Mouse (Mus musculus) midbrain, postnatal 0 days (tissue): Measurements from ENCODE around the gene Gm20931. TPM values are rescaled to one million over a fixed set of nuclear protein-coding genes. Genes with fewer than 3 reads are reported as not detected.
"Not testable (repeated sequence)": the region's sequence is repeated elsewhere in the genome, so short reads cannot be mapped to it uniquely, and the experiment has no call there.

Experiments used
- ATAC-seq: fragments of 200-750 bp; cut with Nextera tagmentation; 2 replicates; pipeline ENCODE4 v1.8.0; 2017; ENCODE audit warnings: moderate number of reproducible peaks, mild to moderate bottlenecking, moderate TSS enrichment, moderate library complexity; ENCODE audit not compliant: low FRiP score
- DNase-seq: peaks from one replicate; pipeline ENCODE4 v3.0.0-alpha.2; 2015; ENCODE audit warnings: low spot score
- H3K27ac ChIP-seq: fragments of 300-500 bp; sonication (generic); 2 replicates; pipeline ENCODE4 v1.5.1; 2014; ENCODE audit warnings: low read depth, mild to moderate bottlenecking, low read length, mixed read lengths
- H3K27me3 ChIP-seq: fragments of 300-500 bp; sonication (generic); 2 replicates; pipeline ENCODE4 v1.6.1; 2014; ENCODE audit warnings: low read length, control low read depth, mixed read lengths; ENCODE audit not compliant: insufficient read depth
- H3K36me3 ChIP-seq: fragments of 300-500 bp; sonication (generic); 2 replicates; pipeline ENCODE4 v1.6.1; 2014; ENCODE audit warnings: low read length, control low read depth, mixed read lengths; ENCODE audit not compliant: insufficient read depth
- H3K4me1 ChIP-seq: fragments of 300-500 bp; sonication (generic); 2 replicates; pipeline ENCODE4 v1.6.1; 2014; ENCODE audit warnings: mild to moderate bottlenecking, control low read depth, antibody characterized with exemption, low read length, mixed read lengths; ENCODE audit not compliant: insufficient read depth
- H3K4me2 ChIP-seq: fragments of 300-500 bp; sonication (generic); 2 replicates; pipeline ENCODE4 v1.6.1; 2014; ENCODE audit warnings: low read depth, mild to moderate bottlenecking, low read length, mixed read lengths; ENCODE audit not compliant: poor library complexity, severe bottlenecking
- H3K4me3 ChIP-seq: fragments of 300-500 bp; sonication (generic); 2 replicates; pipeline ENCODE4 v1.5.1; 2014; ENCODE audit warnings: low read depth, mild to moderate bottlenecking, low read length, moderate library complexity
- H3K9ac ChIP-seq: fragments of 300-500 bp; sonication (generic); replicated peaks from 2 replicates; pipeline ENCODE4 v1.6.1; 2014; ENCODE audit warnings: mild to moderate bottlenecking, low read length, moderate library complexity, mixed read lengths; ENCODE audit not compliant: poor library complexity, severe bottlenecking
- H3K9me3 ChIP-seq: fragments of 300-500 bp; sonication (generic); 2 replicates; pipeline ENCODE4 v1.6.1; 2016; ENCODE audit warnings: low read length, control low read depth
- WGBS: fragments of 180-500 bp; shearing (Covaris S2); extraction: QIAGEN DNeasy Blood & Tissue Kit; methylation state at CpG from one replicate; pipeline ENCODE4 v1.1.7; 2014; 5-methylcytosine and 5-hydroxymethylcytosine counted together
- polyA plus RNA-seq: library from polyadenylated mRNA; unstranded; fragments of >200 nt; fragmentation: Nextera tagmentation; extraction: Ambion mirVana; gene quantifications from 2 replicates; pipeline ENCODE4 v1.2.1, GENCODE M21; 2015
- total RNA-seq: library from RNA; depleted of rRNA; stranded (reverse); fragments of >200 nt; gene quantifications from 2 replicates; pipeline ENCODE4 v1.2.3, GENCODE M21; 2014; rRNA removed

The Gm20931 gene
- not detected in 2 replicates for total RNA-seq
- not detected in 2 replicates for polyA plus RNA-seq

- not testable (repeated sequence) for H3K27ac ChIP-seq, H3K36me3 ChIP-seq, H3K4me1 ChIP-seq, ATAC-seq, H3K9me3 ChIP-seq, DNase-seq, H3K9ac ChIP-seq, H3K4me2 ChIP-seq, H3K4me3 ChIP-seq, H3K27me3 ChIP-seq
- WGBS: no CpG with 5 or more reads among the region's 6 CpGs
These were observed at the start of gene Gm20931 for GRCm38 (mm10) chrY:55213420-55213819. Gene Gm20931 (plus strand): TSS chrY:55213720.
